Mouse (Mus musculus) liver, postnatal 0 days (tissue): ENCODE measurements around the gene Wscd2. TPM values are rescaled to one million over a fixed set of nuclear protein-coding genes. Genes with fewer than 3 reads are reported as not detected.
A peak's percentile ranks its signal among the peaks of the same experiment; 100 is the strongest.

Experiments
- ATAC-seq: fragments of 200-750 bp; cut with Nextera tagmentation; 2 replicates; pipeline ENCODE4 v1.8.0; 2017; ENCODE audit warnings: mild to moderate bottlenecking, moderate library complexity
- DNase-seq: peaks from one replicate; pipeline ENCODE4 v3.0.0-alpha.2; 2016
- H3K27ac ChIP-seq: fragments of 300-500 bp; sonication (generic); 2 replicates; pipeline ENCODE4 v1.5.1; 2014; ENCODE audit warnings: antibody characterized with exemption, moderate library complexity, mild to moderate bottlenecking, low read depth
- H3K27me3 ChIP-seq: fragments of 300-500 bp; sonication (generic); 2 replicates; pipeline ENCODE4 v1.6.1; 2014; ENCODE audit warnings: low read length, control low read depth, mixed read lengths; ENCODE audit not compliant: insufficient read depth
- H3K36me3 ChIP-seq: fragments of 300-500 bp; sonication (generic); replicated peaks from 2 replicates; pipeline ENCODE4 v1.6.1; 2014; ENCODE audit warnings: mild to moderate bottlenecking, control low read depth, low read length, moderate library complexity, mixed read lengths; ENCODE audit not compliant: insufficient read depth
- H3K4me1 ChIP-seq: fragments of 300-500 bp; sonication (generic); 2 replicates; pipeline ENCODE4 v1.6.1; 2014; ENCODE audit warnings: antibody characterized with exemption, mild to moderate bottlenecking, control low read depth; ENCODE audit not compliant: insufficient read depth
- H3K4me2 ChIP-seq: fragments of 300-500 bp; sonication (generic); 2 replicates; pipeline ENCODE4 v1.6.1; 2014; ENCODE audit warnings: low read depth, mild to moderate bottlenecking, low read length, moderate library complexity, mixed read lengths
- H3K4me3 ChIP-seq: fragments of 300-500 bp; sonication (generic); 2 replicates; pipeline ENCODE4 v1.5.1; 2014; ENCODE audit warnings: low read depth, low read length
- H3K9ac ChIP-seq: fragments of 300-500 bp; sonication (generic); replicated peaks from 2 replicates; pipeline ENCODE4 v1.6.1; 2014; ENCODE audit warnings: mild to moderate bottlenecking, moderate library complexity
- H3K9me3 ChIP-seq: fragments of 300-500 bp; sonication (generic); 2 replicates; pipeline ENCODE4 v1.6.1; 2016; ENCODE audit warnings: mild to moderate bottlenecking, control low read depth, low read length, mixed read lengths
- CTCF ChIP-seq: sonication (generic); IDR thresholded peaks from 2 replicates; pipeline ENCODE4 v1.5.1; 2016; ENCODE audit warnings: antibody characterized with exemption, low read depth
- EP300 ChIP-seq: IDR thresholded peaks from 2 replicates; pipeline ENCODE4 v1.6.1; 2016; ENCODE audit warnings: antibody characterized with exemption, low read depth, mild to moderate bottlenecking
- WGBS: fragments of 180-500 bp; shearing (Covaris S2); extraction: QIAGEN DNeasy Blood & Tissue Kit; methylation state at CpG from one replicate; pipeline ENCODE4 v1.1.7; 2014; ENCODE audit not compliant: insufficient replicate concordance; 5-methylcytosine and 5-hydroxymethylcytosine counted together
- polyA plus RNA-seq: library from polyadenylated mRNA; unstranded; fragments of >200 nt; fragmentation: Nextera tagmentation; extraction: Ambion mirVana; gene quantifications from 2 replicates; pipeline ENCODE4 v1.2.1, GENCODE M21; 2015

The Wscd2 gene
- polyA plus RNA-seq, 1 experiment from 2014 or later: not detected

- Histone ChIP-seq H3K4me1 (no peaks in the 10 kb centered on the region), H3K36me3 (no peaks in the 10 kb centered on the region), H3K9me3 (no peaks in the 10 kb centered on the region), H3K9ac (no peak overlapping the region), H3K4me3 (no peak overlapping the region), H3K27ac (no peak overlapping the region), H3K4me2 (no peak overlapping the region), H3K27me3 (no peaks in the 10 kb centered on the region)
- TF ChIP-seq CTCF: no peak
- no peak for TF ChIP-seq EP300
- DNase-seq: no peak
- ATAC-seq: no peak
- 22% methylated on average over 2 of the region's 2 CpGs for WGBS
Measured at GRCm38 (mm10) chr5:113539438-113539837, 49.3 kb downstream of the Wscd2 start.

GRCm38 (mm10) chr5:113539858-113540257 lies 49.7 kb downstream of the Wscd2 start:
- 74% methylated on average over 7 of the region's 7 CpGs for WGBS
- H3K9me3 ChIP-seq: no peaks in the 10 kb centered on the region
- H3K36me3 ChIP-seq: no peaks in the 10 kb centered on the region
- DNase-seq (no peak), ATAC-seq (no peak)
- no peak overlapping the region for H3K4me3 ChIP-seq
- no peak overlapping the region for H3K9ac ChIP-seq
- H3K4me2 ChIP-seq: no peak overlapping the region
- no peaks in the 10 kb centered on the region for H3K27me3 ChIP-seq
- no peak overlapping the region for H3K27ac ChIP-seq
- no peak for TF ChIP-seq CTCF
- TF ChIP-seq EP300: no peak
- no peaks in the 10 kb centered on the region for H3K4me1 ChIP-seq

DNA sequence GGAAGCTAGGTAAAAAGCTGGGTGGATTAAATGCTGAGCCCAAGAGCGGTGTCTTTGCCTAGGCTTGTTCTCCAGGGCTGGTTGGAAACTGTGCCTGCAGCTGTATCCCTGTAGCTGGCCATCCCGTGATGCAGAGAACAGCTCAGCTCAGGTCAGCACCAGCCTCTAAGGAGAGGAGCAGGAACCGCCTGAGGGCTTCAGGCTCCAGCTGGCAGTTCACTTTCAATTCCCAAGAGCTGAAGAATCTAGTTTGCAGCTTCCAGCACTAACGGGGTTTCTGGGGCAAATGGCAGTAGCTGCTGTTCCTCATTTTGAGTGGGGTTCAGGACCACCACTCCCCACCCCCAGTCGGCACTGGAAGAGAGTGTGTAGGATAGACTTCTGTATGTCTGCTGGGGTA lies 51.1 kb downstream of the Wscd2 start:
- Histone ChIP-seq H3K27ac (no peak overlapping the region), H3K4me2 (no peak overlapping the region), H3K27me3 (no peaks in the 10 kb centered on the region), H3K9me3 (no peaks in the 10 kb centered on the region), H3K4me3 (no peak overlapping the region), H3K36me3 (no peaks in the 10 kb centered on the region), H3K9ac (no peak overlapping the region), H3K4me1 (no peaks in the 10 kb centered on the region)
- DNase-seq (no peak), ATAC-seq (no peak)
- TF ChIP-seq CTCF: no peak
- TF ChIP-seq EP300: no peak
- 60% methylated on average over 5 of the region's 5 CpGs for WGBS

DNA sequence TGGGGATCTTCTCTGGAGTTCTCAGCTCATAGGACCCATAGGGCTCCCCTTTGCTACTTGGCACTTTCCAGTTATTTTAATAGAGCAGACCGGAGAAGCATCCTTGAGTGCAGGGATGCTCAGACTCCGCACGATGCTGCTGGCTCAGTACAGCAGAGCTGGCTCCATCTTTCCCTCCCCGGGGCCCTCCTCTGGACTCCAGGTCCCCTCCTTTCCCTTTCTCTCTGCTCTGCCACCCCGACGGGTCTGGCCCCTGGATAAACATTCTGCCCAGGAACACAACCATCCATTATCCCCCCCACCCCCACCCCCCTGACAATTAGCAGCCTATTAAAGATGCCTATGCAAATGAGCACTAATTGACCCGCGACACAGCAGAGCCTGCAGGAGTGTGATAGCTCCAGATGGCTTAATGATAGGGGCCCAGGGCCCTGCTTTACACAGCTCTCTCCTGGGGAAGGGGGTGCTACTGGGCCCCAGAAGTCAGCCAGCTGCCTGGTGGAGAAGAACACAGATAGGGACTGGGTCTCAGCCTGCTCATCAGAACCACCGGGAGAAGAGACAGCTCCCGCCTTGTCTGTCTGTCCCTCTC lies 52.8 kb downstream of the Wscd2 start:
- H3K9me3 ChIP-seq: no peaks in the 10 kb centered on the region
- no peak overlapping the region for H3K4me2 ChIP-seq
- no peak for ATAC-seq
- no peak for DNase-seq
- no peak overlapping the region for H3K4me3 ChIP-seq
- no peaks in the 10 kb centered on the region for H3K27me3 ChIP-seq
- no peaks in the 10 kb centered on the region for H3K4me1 ChIP-seq
- no peak for TF ChIP-seq CTCF
- TF ChIP-seq EP300: no peak
- no peaks in the 10 kb centered on the region for H3K36me3 ChIP-seq
- 20% methylated on average over 10 of the region's 10 CpGs for WGBS
- no peak overlapping the region for H3K9ac ChIP-seq
- no peak overlapping the region for H3K27ac ChIP-seq

DNA sequence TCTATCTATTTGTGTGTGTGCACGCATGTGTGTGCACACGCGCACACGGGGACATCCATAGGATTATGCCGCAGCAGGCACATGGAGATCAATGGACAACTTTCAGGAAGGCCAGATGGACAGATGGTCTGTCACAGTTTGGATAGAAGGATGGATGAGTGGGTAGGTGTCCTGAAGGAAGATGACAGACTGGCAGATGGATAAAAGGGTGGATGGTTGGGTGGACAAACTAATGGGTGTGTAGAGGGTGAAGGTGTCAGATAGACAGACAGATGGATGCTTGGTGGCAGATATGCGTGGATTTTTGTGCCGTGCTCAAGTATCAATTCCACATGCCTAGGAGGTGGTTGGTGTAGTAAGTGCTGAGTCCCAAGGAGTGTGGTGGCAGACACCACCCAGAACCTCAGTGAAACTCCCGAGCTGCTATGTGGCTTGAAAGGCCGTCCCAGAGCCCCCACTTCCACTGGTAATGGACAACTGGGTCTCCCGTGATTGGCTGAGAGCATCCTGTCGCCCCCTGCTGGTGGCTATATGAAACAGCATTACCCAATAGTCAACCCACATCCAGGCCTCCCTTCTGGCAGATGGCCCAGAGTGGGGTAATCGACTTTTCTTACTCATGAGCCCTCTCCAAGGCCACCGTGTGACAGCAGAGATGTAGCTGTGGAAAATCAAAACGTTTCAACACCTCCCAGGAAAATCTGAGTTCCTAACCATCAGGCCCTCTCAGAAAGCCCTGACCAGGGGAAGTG lies 58.0 kb downstream of the Wscd2 start:
- TF ChIP-seq CTCF (peak; percentile 62), EP300 (no peak)
- DNase-seq (peak; percentile 38), ATAC-seq (no peak)
- Histone ChIP-seq H3K27ac (no peak overlapping the region), H3K9ac (no peak overlapping the region), H3K9me3 (no peaks in the 10 kb centered on the region), H3K4me3 (no peak overlapping the region), H3K27me3 (peaks cover 6% of the 10 kb centered on the region; the same call in 1 of the 2 replicates), H3K36me3 (no peaks in the 10 kb centered on the region), H3K4me1 (no peaks in the 10 kb centered on the region), H3K4me2 (no peak overlapping the region)
- 51% methylated on average over 14 of the region's 14 CpGs for WGBS

DNA sequence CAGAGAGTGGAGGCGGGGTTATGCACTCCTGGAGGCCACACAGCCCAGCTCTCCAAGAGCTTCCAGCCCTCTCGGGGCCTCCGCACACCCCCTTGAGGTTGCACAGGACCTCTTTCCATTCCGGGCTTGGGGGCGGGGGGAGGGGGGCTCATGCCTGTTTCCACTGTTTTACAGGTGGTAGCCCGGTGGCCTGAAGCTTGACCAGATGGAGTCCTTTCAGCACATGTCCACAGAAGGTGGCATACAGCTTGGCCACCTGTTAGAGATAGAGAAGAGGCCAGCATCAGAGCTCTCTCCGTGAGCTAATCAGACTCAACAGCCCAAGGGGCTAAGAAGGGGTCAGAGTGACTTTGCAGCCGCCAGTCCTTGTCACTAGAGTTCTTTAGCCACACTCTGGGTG lies 60.1 kb downstream of the Wscd2 start:
- ATAC-seq: no peak
- H3K4me1 ChIP-seq: no peaks in the 10 kb centered on the region
- 56% methylated on average over 8 of the region's 8 CpGs for WGBS

More for the DNA sequence above, 60.1 kb downstream of the Wscd2 start:
- Histone ChIP-seq H3K9me3 (no peaks in the 10 kb centered on the region), H3K9ac (no peak overlapping the region), H3K27ac (no peak overlapping the region), H3K4me2 (no peak overlapping the region), H3K4me3 (no peak overlapping the region), H3K27me3 (peaks cover 11% of the 10 kb centered on the region; the same call in 1 of the 2 replicates), H3K36me3 (no peaks in the 10 kb centered on the region)
- TF ChIP-seq EP300 (no peak), CTCF (no peak)
- DNase-seq: no peak
